Mouse (Mus musculus) ES-E14 (cell line): ENCODE measurements around the gene Olfr1408.

Experiments
- CHD2 ChIP-seq: IDR thresholded peaks from 2 replicates; pipeline ENCODE4 v1.6.1; 2014; ENCODE audit warnings: mild to moderate bottlenecking, low read depth, low read length, inconsistent platforms
- HCFC1 ChIP-seq: IDR thresholded peaks from 2 replicates; pipeline ENCODE4 v1.6.1; 2012; ENCODE audit warnings: low read length, inconsistent platforms, borderline replicate concordance; ENCODE audit not compliant: insufficient read depth
- MAFK ChIP-seq: IDR thresholded peaks from 2 replicates; pipeline ENCODE4 v1.6.1; 2014; ENCODE audit warnings: mild to moderate bottlenecking, low read depth, low read length, inconsistent platforms; ENCODE audit not compliant: insufficient read depth
- ZC3H11A ChIP-seq: IDR thresholded peaks from 2 replicates; pipeline ENCODE4 v1.6.1; 2012; ENCODE audit warnings: low read depth, mild to moderate bottlenecking, inconsistent platforms, low read length, borderline replicate concordance
- ZNF384 ChIP-seq: IDR thresholded peaks from 2 replicates; pipeline ENCODE4 v1.6.1; 2012; ENCODE audit warnings: low read depth, low read length, inconsistent platforms

DNA sequence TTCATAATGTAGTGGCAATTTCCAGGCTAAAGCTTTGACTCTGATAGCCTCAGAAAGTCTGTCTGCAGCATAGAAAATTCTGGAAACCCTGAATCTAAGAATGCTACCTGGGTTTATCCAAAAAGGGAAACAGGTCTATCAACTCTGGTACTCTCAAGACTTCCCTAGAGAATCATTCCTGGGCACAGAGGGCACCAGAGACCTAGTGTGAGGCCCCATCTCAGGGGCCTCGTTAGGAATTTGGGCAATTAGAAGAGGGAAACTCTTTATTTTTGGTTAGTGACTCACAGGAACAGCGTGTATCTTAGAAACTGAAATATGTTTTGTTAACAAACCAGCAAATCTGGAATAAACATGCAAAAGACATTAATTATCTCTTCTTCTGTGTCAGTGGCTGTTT is at the start of gene Olfr1408:
- TF ChIP-seq CHD2 (no peak), MAFK (no peak), ZC3H11A (no peak), ZNF384 (no peak), HCFC1 (no peak)
